Mouse (Mus musculus) Patski (cell line): ENCODE data around the gene Ubox5. TPM values are rescaled to one million over a fixed set of nuclear protein-coding genes. Genes with fewer than 3 reads are reported as not detected.
A peak's percentile ranks its signal among the peaks of the same experiment; 100 is the strongest.

Experiments used
- ATAC-seq: fragments of 100-300 bp; one replicate; pipeline ENCODE4 v1.8.0; 2021
- CTCF ChIA-PET: fragments of 350-600 bp; sonication (Branson Sonifier 250); formaldehyde crosslinking; loops from one replicate; lab custom pipeline; 2022; ENCODE audit warnings: inconsistent platforms; lab: Charles Lee
- POLR2A ChIA-PET: fragments of 350-600 bp; sonication (Branson Sonifier 250); formaldehyde crosslinking; loops from one replicate; lab custom pipeline; 2022; ENCODE audit warnings: antibody characterized with exemption, inconsistent platforms; lab: Charles Lee
- DNase-seq: peaks from one replicate; pipeline ENCODE4 v3.0.0-alpha.2; 2011; ENCODE audit warnings: low read depth, low spot score
- H3K27me3 ChIP-seq: fragments of 371-371 bp; one replicate; pipeline ENCODE4 v1.5.1; 2021
- CTCF ChIP-seq: fragments of 100-300 bp; IDR thresholded peaks from one replicate; pipeline ENCODE4 v1.5.1; 2021
- in situ Hi-C: fragments of 300-500 bp; cut with MboI; formaldehyde crosslinking; loops from 3 replicates; pipeline ENCODE4 v1.11.1; 2018; ENCODE audit warnings: low pct_unique_long_range_greater_than_20kb, mixed read lengths
- polyA plus RNA-seq: library from polyadenylated mRNA; unstranded; gene quantifications from one replicate; pipeline ENCODE4 v1.2.3, GENCODE M21; 2021

The Ubox5 gene
- polyA plus RNA-seq, 1 experiment from 2014 or later: 8.9 TPM

GRCm38 (mm10) chr2:130563212-130564055 lies 66.4 kb downstream of the Ubox5 start, which contains the start of gene Mrps26:
Mrps26 (plus strand) TSS chr2:130563742.
- ATAC-seq (peak; percentile 98), DNase-seq (peak; percentile 68)
- ChIA-PET CTCF (interaction anchor here (0.7 to 1.6 kb wide), 6 partner anchors 16 to 204 kb away, joined by 3 to 5 read pairs (median 3); no protein-coding TSS in a partner anchor), POLR2A (no interaction called here)
- TF ChIP-seq CTCF: peak; percentile 58
- H3K27me3 ChIP-seq: no peaks in the 10 kb centered on the region
- in situ Hi-C loops: no loop called here

- H3K27me3 ChIP-seq: no peaks in the 10 kb centered on the region
- in situ Hi-C loops: no loop called here
- ATAC-seq: no peak
- ChIA-PET POLR2A (no interaction called here), CTCF (interaction anchor here (1.9 kb wide), 1 partner anchor 169 kb away, joined by 6 read pairs; no protein-coding TSS in a partner anchor)
- TF ChIP-seq CTCF: no peak
- no peak for DNase-seq
Observed at GRCm38 (mm10) chr2:130558015-130558414, 71.8 kb downstream of the Ubox5 start.

- ATAC-seq (no peak), DNase-seq (no peak)
- ChIA-PET POLR2A (no interaction called here), CTCF (no interaction called here)
- TF ChIP-seq CTCF: no peak
- no peaks in the 10 kb centered on the region for H3K27me3 ChIP-seq
- in situ Hi-C loops: no loop called here
Observed at GRCm38 (mm10) chr2:130557462-130557861, 72.4 kb downstream of the Ubox5 start.

GRCm38 (mm10) chr2:130556292-130556691 lies 73.5 kb downstream of the Ubox5 start:
- ChIA-PET CTCF (interaction anchor here (1.1 kb wide), 1 partner anchor 9 kb away, joined by 3 read pairs; no protein-coding TSS in a partner anchor), POLR2A (no interaction called here)
- no peak for TF ChIP-seq CTCF
- no peak for DNase-seq
- in situ Hi-C loops: no loop called here
- no peaks in the 10 kb centered on the region for H3K27me3 ChIP-seq
- no peak for ATAC-seq

GRCm38 (mm10) chr2:130554841-130555240 lies 75.0 kb downstream of the Ubox5 start:
- in situ Hi-C loops: no loop called here
- no peak for TF ChIP-seq CTCF
- DNase-seq (no peak), ATAC-seq (no peak)
- CTCF ChIA-PET: no interaction called here
- no peaks in the 10 kb centered on the region for H3K27me3 ChIP-seq
- POLR2A ChIA-PET: no interaction called here

GRCm38 (mm10) chr2:130546957-130547356 lies 82.9 kb downstream of the Ubox5 start:
- ATAC-seq: no peak
- no peak for DNase-seq
- in situ Hi-C loops: no loop called here
- POLR2A ChIA-PET: no interaction called here
- TF ChIP-seq CTCF: no peak
- CTCF ChIA-PET: interaction anchor here (0.7 to 1.4 kb wide), 2 partner anchors 10 to 13 kb away, joined by 3 read pairs; no protein-coding TSS in a partner anchor
- H3K27me3 ChIP-seq: no peaks in the 10 kb centered on the region

GRCm38 (mm10) chr2:130540266-130540665 lies 89.6 kb downstream of the Ubox5 start:
- DNase-seq: no peak
- no peak for ATAC-seq

More at GRCm38 (mm10) chr2:130540266-130540665, 89.6 kb downstream of the Ubox5 start:
- POLR2A ChIA-PET: no interaction called here
- no peaks in the 10 kb centered on the region for H3K27me3 ChIP-seq
- CTCF ChIA-PET: interaction anchor here (1.0 to 1.3 kb wide), 2 partner anchors 9 to 23 kb away, joined by 3 read pairs; partner anchors contain the start of gene Mrps26
- in situ Hi-C loops: no loop called here
- no peak for TF ChIP-seq CTCF

Other genes with a start within 250 kb of the Ubox5 start
- 0.82 TPM for gene Cpxm1, start 232.5 kb downstream of the Ubox5 start, polyA plus RNA-seq
- gene Gm28372, start 224.8 kb downstream of the Ubox5 start, polyA plus RNA-seq: 0.06 TPM
- not detected for gene 1700020A23Rik, start 224.8 kb downstream of the Ubox5 start, polyA plus RNA-seq
- not detected for gene Tmem239, start 223.6 kb downstream of the Ubox5 start, polyA plus RNA-seq
- gene Vps16, start 205.7 kb downstream of the Ubox5 start, polyA plus RNA-seq: 67.1 TPM
- gene Pced1a, start 205.3 kb downstream of the Ubox5 start, polyA plus RNA-seq: 29.9 TPM
- gene Ptpra, start 179.8 kb downstream of the Ubox5 start, polyA plus RNA-seq: 90.4 TPM
- gene Mrps26, start 66.3 kb downstream of the Ubox5 start, polyA plus RNA-seq: 73.1 TPM
- not detected for gene Oxt, start 53.9 kb downstream of the Ubox5 start, polyA plus RNA-seq
- not detected for gene Avp, start 47.5 kb downstream of the Ubox5 start, polyA plus RNA-seq
- gene Fastkd5, start within 50 bp of the Ubox5 start, polyA plus RNA-seq: 8.1 TPM
- 14.6 TPM for gene Lzts3, start 12.8 kb upstream of the Ubox5 start, polyA plus RNA-seq
- 138 TPM for gene Ddrgk1, start 34.6 kb upstream of the Ubox5 start, polyA plus RNA-seq
- gene Itpa, start 37.6 kb upstream of the Ubox5 start, polyA plus RNA-seq: 59.1 TPM
- gene Slc4a11, start 67.5 kb upstream of the Ubox5 start, polyA plus RNA-seq: 15.2 TPM